Mouse (Mus musculus) midbrain, embryonic 11.5 days (tissue): Measurements from ENCODE around the gene Scyl2. TPM values are rescaled to one million over a fixed set of nuclear protein-coding genes. Genes with fewer than 3 reads are reported as not detected.
A peak's percentile ranks its signal among the peaks of the same experiment; 100 is the strongest.

Experiments used
- ATAC-seq: fragments of 200-750 bp; cut with Nextera tagmentation; 2 replicates; pipeline ENCODE4 v1.8.0; 2017; ENCODE audit warnings: moderate TSS enrichment, moderate library complexity; ENCODE audit not compliant: low FRiP score
- DNase-seq: peaks from one replicate; pipeline ENCODE4 v3.0.0; 2015; ENCODE audit warnings: low spot score; ENCODE audit errors: missing footprints
- H3K27ac ChIP-seq: fragments of 300-500 bp; sonication (generic); 2 replicates; pipeline ENCODE4 v1.5.1; 2014; ENCODE audit warnings: low read depth, low read length
- H3K27me3 ChIP-seq: fragments of 300-500 bp; sonication (generic); 2 replicates; pipeline ENCODE4 v1.6.1; 2014; ENCODE audit warnings: mild to moderate bottlenecking, low read length, moderate library complexity, mixed read lengths; ENCODE audit not compliant: control insufficient read depth, insufficient read depth
- H3K36me3 ChIP-seq: fragments of 300-500 bp; sonication (generic); 2 replicates; pipeline ENCODE4 v1.6.1; 2014; ENCODE audit warnings: mild to moderate bottlenecking, low read length, moderate library complexity, mixed read lengths; ENCODE audit not compliant: control insufficient read depth, insufficient read depth
- H3K4me1 ChIP-seq: fragments of 300-500 bp; sonication (generic); 2 replicates; pipeline ENCODE4 v1.6.1; 2014; ENCODE audit warnings: low read length; ENCODE audit not compliant: control insufficient read depth, insufficient read depth
- H3K4me2 ChIP-seq: fragments of 300-500 bp; sonication (generic); 2 replicates; pipeline ENCODE4 v1.6.1; 2014; ENCODE audit warnings: mild to moderate bottlenecking, moderate library complexity
- H3K4me3 ChIP-seq: fragments of 300-500 bp; sonication (generic); 2 replicates; pipeline ENCODE4 v1.5.1; 2014; ENCODE audit warnings: low read depth, low read length
- H3K9ac ChIP-seq: fragments of 300-500 bp; sonication (generic); 2 replicates; pipeline ENCODE4 v1.6.1; 2014; ENCODE audit warnings: low read length
- H3K9me3 ChIP-seq: fragments of 300-500 bp; sonication (generic); 2 replicates; pipeline ENCODE4 v1.6.1; 2016; ENCODE audit warnings: low read length; ENCODE audit not compliant: control insufficient read depth
- WGBS: fragments of 180-500 bp; shearing (Covaris S2); extraction: QIAGEN DNeasy Blood & Tissue Kit; methylation state at CpG from one replicate; pipeline ENCODE4 v1.1.7; 2014; 5-methylcytosine and 5-hydroxymethylcytosine counted together
- polyA plus RNA-seq: library from polyadenylated mRNA; unstranded; fragments of >200 nt; fragmentation: Nextera tagmentation; extraction: Ambion mirVana; gene quantifications from 2 replicates; pipeline ENCODE4 v1.2.1, GENCODE M21; 2014

Scyl2 gene
- polyA plus RNA-seq, 1 experiment from 2014 or later = 26.2 TPM

GRCm38 (mm10) chr10:89664977-89665645 is 21.0 kb downstream of the Scyl2 start:
- no peaks in the 10 kb centered on the region for H3K27me3 ChIP-seq
- no peak overlapping the region for H3K27ac ChIP-seq
- H3K4me2 ChIP-seq = no peak overlapping the region
- H3K9me3 ChIP-seq = no peaks in the 10 kb centered on the region
- 93% methylated on average over 8 of the region's 8 CpGs for WGBS
- H3K36me3 ChIP-seq = no peaks in the 10 kb centered on the region
- no peak overlapping the region for H3K9ac ChIP-seq
- no peak overlapping the region for H3K4me3 ChIP-seq
- DNase-seq (no peak), ATAC-seq (no peak)
- no peaks in the 10 kb centered on the region for H3K4me1 ChIP-seq

DNA sequence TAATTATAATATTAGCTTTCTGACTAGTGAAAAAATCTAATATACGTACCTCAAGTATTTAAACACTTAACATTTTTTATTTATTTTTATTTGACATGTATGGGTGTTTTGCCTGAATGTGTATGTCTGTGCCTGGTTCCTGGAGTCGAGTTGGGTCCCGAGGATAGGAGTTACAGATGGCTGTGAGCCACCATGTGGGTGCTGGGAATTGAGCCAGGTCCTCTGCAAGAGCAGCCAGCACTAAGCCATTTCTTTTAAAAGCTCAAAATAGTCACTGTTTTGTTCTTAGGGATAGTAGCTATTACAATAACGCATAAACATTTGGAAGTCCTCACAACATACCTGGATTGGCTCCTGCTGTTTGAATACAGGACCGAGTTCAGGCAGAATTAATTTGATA is 29.7 kb downstream of the Scyl2 start:
- Histone ChIP-seq H3K4me3 (no peak overlapping the region), H3K27ac (no peak overlapping the region), H3K9me3 (no peaks in the 10 kb centered on the region), H3K4me2 (no peak overlapping the region), H3K27me3 (no peaks in the 10 kb centered on the region), H3K36me3 (peaks cover 10% of the 10 kb centered on the region; the same call in 1 of the 2 replicates), H3K4me1 (no peaks in the 10 kb centered on the region), H3K9ac (no peak overlapping the region)
- no peak for ATAC-seq
- 93% methylated on average over 5 of the region's 5 CpGs for WGBS
- DNase-seq = no peak

- ATAC-seq = no peak
- no peak overlapping the region for H3K4me2 ChIP-seq
- WGBS = 92% methylated on average over 8 of the region's 8 CpGs
- H3K9ac ChIP-seq = no peak overlapping the region
- no peaks in the 10 kb centered on the region for H3K9me3 ChIP-seq
- no peak for DNase-seq
- H3K36me3 ChIP-seq = peaks cover 10% of the 10 kb centered on the region; the same call in 1 of the 2 replicates
- H3K27me3 ChIP-seq = no peaks in the 10 kb centered on the region
- H3K4me3 ChIP-seq = no peak overlapping the region
- H3K4me1 ChIP-seq = no peaks in the 10 kb centered on the region
- H3K27ac ChIP-seq = no peak overlapping the region
Measured at GRCm38 (mm10) chr10:89652912-89653311, 33.2 kb downstream of the Scyl2 start.

DNA sequence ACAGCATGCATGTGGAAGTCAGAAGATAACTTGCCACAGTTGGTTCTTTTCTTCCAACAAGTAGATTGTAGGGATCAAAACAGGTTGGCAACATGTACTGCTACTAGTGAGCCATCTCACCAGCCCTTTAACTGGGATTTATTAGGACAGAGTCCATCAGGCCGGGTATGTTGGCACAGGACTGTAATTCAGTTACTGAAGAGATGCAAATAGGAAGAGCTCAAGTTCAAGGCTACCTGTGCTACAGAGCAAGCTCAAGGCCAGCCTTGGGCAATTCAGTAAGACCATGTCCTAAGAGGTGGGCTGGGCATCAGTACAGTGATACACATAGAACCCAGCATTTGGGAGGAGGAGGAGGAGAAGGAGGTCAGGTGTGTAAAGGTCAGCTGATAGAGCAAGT is 34.4 kb downstream of the Scyl2 start:
- Histone ChIP-seq H3K4me2 (no peak overlapping the region), H3K4me3 (no peak overlapping the region), H3K9ac (no peak overlapping the region), H3K36me3 (peaks cover 8% of the 10 kb centered on the region; the same call in 1 of the 2 replicates), H3K4me1 (no peaks in the 10 kb centered on the region), H3K9me3 (no peaks in the 10 kb centered on the region), H3K27ac (no peak overlapping the region), H3K27me3 (no peaks in the 10 kb centered on the region)
- no peak for ATAC-seq
- WGBS = 76% methylated on average over 1 of the region's 1 CpGs
- DNase-seq = no peak

DNA sequence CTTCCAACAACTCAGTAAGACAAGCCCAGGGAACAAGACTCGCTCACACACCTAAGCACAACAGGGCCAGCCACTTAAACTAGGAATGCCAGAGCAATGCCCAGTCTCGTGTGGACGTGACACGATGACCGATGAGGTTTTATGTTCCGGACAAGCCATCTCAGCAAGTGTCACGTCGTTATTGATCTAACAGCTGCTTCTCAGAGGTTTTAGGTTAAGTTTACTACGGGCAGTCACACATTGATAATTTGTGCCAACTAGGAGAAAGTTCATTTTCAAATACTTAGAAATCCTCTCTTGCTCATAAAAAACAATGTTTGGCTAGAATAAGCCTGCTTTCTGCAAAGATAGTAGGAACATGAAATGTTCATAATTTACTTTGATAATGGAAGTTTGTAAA is 39.2 kb downstream of the Scyl2 start:
- H3K9ac ChIP-seq = no peak overlapping the region
- no peak for ATAC-seq
- H3K4me2 ChIP-seq = no peak overlapping the region

DNA sequence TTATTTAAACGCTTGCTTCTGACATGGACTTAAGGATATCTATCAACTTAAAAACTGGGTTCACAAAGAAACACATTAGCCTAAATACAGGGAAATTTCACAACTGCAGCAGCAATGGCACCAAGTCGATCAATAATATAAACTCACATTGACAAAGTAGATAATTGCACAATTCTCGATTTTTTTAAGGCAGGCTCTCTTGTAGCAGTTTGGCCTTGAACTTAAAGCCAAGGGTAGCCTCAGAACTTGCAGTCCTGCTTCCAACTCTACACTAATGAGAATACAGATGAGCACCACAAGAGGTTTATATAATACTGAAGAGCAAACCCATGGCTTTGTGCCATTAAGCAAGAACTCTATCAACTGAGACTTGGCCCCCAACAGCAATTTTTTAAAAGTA is 49.1 kb downstream of the Scyl2 start:
- no peak overlapping the region for H3K4me3 ChIP-seq
- no peak for DNase-seq
- H3K9me3 ChIP-seq = no peaks in the 10 kb centered on the region
- no peaks in the 10 kb centered on the region for H3K36me3 ChIP-seq
- no peak for ATAC-seq
- H3K4me1 ChIP-seq = no peaks in the 10 kb centered on the region
- H3K9ac ChIP-seq = no peak overlapping the region
- no peak overlapping the region for H3K4me2 ChIP-seq
- WGBS = 91% methylated on average over 3 of the region's 3 CpGs
- H3K27ac ChIP-seq = no peak overlapping the region
- no peaks in the 10 kb centered on the region for H3K27me3 ChIP-seq

More for the DNA sequence above, 39.2 kb downstream of the Scyl2 start:
- 94% methylated on average over 9 of the region's 9 CpGs for WGBS
- H3K4me3 ChIP-seq = no peak overlapping the region
- H3K9me3 ChIP-seq = no peaks in the 10 kb centered on the region
- no peak for DNase-seq
- no peaks in the 10 kb centered on the region for H3K27me3 ChIP-seq
- H3K4me1 ChIP-seq = no peaks in the 10 kb centered on the region
- H3K36me3 ChIP-seq = peaks cover 3% of the 10 kb centered on the region; the same call in 1 of the 2 replicates
- H3K27ac ChIP-seq = no peak overlapping the region

DNA sequence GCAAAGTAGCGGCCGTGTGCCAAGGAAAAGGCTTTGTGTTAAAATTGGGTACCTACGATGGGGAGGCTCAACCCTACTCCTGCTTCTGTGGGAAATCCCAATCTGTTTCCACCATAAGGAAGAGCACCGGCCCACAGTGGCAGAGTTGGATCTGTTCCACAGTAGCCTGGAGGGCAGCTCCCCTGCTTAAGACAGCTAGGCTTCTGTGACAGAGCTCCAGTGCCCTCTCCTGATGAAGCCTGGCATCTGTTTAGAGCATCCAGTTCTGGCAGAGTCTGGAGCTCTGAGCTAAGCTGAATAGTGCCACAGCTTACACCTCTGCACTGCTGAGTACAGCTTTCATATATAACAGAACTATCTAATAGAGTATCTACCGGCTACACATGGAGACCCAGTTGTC is 51.1 kb downstream of the Scyl2 start:
- Histone ChIP-seq H3K9me3 (no peaks in the 10 kb centered on the region), H3K27me3 (no peaks in the 10 kb centered on the region), H3K9ac (no peak overlapping the region), H3K4me3 (no peak overlapping the region), H3K4me2 (no peak overlapping the region), H3K4me1 (no peaks in the 10 kb centered on the region), H3K27ac (no peak overlapping the region), H3K36me3 (no peaks in the 10 kb centered on the region)
- no peak for DNase-seq
- ATAC-seq = 0 out of 2 replicates have a peak, but pooled peaks have one; percentile 27
- WGBS = 90% methylated on average over 5 of the region's 5 CpGs

GRCm38 (mm10) chr10:89633736-89634426 is 52.2 kb downstream of the Scyl2 start:
- Histone ChIP-seq H3K4me1 (no peaks in the 10 kb centered on the region), H3K4me3 (no peak overlapping the region), H3K9me3 (no peaks in the 10 kb centered on the region), H3K36me3 (no peaks in the 10 kb centered on the region), H3K27me3 (no peaks in the 10 kb centered on the region), H3K4me2 (no peak overlapping the region), H3K27ac (no peak overlapping the region), H3K9ac (no peak overlapping the region)
- DNase-seq (no peak), ATAC-seq (no peak)
- WGBS = 93% methylated on average over 7 of the region's 7 CpGs

DNA sequence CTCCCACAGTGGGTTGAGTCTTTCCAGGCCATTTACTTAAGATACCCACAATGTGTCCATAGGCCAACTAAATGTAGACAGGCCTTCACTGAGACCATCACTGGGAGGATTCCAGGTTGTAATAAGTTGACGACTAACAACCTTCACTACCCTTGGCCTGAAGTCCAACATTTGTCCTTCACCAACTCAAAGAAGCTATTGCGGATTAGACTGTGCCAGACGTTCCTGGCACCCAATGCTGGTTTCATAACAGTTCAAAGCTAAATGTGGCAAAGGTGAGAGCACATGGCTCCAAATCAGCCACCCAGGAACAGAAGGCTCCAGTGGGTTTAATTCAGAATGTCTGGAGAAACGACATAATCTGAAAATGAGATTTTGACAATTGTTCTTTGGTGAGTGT is 53.0 kb downstream of the Scyl2 start:
- no peaks in the 10 kb centered on the region for H3K9me3 ChIP-seq
- no peaks in the 10 kb centered on the region for H3K36me3 ChIP-seq
- ATAC-seq = no peak
- H3K27ac ChIP-seq = no peak overlapping the region
- H3K4me2 ChIP-seq = no peak overlapping the region
- DNase-seq = no peak
- no peak overlapping the region for H3K9ac ChIP-seq
- H3K4me1 ChIP-seq = no peaks in the 10 kb centered on the region
- 87% methylated on average over 4 of the region's 4 CpGs for WGBS
- H3K27me3 ChIP-seq = no peaks in the 10 kb centered on the region
- no peak overlapping the region for H3K4me3 ChIP-seq
